Mouse (Mus musculus): ENCODE measurements around the gene Gm49405.

The Gm49405 gene

GRCm38 (mm10) chr19:4052516-4053030 lies 52.1 kb downstream of the Gm49405 start:
- no peak for DNase-seq

GRCm38 (mm10) chr19:4054613-4055012 lies 54.2 kb downstream of the Gm49405 start:
- no peak for DNase-seq
